Mouse (Mus musculus) MEL (cell line): Measurements from ENCODE around the gene Upk2. TPM values are rescaled to one million over a fixed set of nuclear protein-coding genes. Genes with fewer than 3 reads are reported as not detected.

ENCODE experiments used
- DNase-seq: peaks from one replicate; pipeline ENCODE4 v3.0.0; 2011; ENCODE audit warnings: low read depth, low spot score
- H3K27ac ChIP-seq: 2 replicates; pipeline ENCODE4 v1.5.1; 2012; ENCODE audit warnings: low read depth, mild to moderate bottlenecking, control low read depth, low read length, moderate library complexity; ENCODE audit not compliant: control insufficient read depth
- H3K27me3 ChIP-seq, 2 experiments: fragments of 150-350 bp in 1 of 2; sonication (generic) in 1 of 2; 2 replicates each; pipeline ENCODE4 v1.6.1; 2012; ENCODE audit warnings: low read length in 2 of 2, mild to moderate bottlenecking in 2 of 2, improper control_type of control experiment in 1 of 2, moderate library complexity in 1 of 2; ENCODE audit not compliant: insufficient read depth in 2 of 2, control insufficient read depth in 1 of 2
- H3K36me3 ChIP-seq, 2 experiments: 2 replicates each; pipeline ENCODE4 v1.6.1; 2012 to 2014; ENCODE audit warnings: low read length in 2 of 2, improper control_type of control experiment in 1 of 2, inconsistent platforms in 1 of 2, mild to moderate bottlenecking in 1 of 2; ENCODE audit not compliant: insufficient read depth in 2 of 2, control insufficient read depth in 1 of 2
- H3K4me1 ChIP-seq, 2 experiments: fragments of 150-350 bp in 1 of 2; sonication (generic) in 1 of 2; 2 replicates each; pipeline ENCODE4 v1.6.1; 2012; ENCODE audit warnings: low read length in 2 of 2, improper control_type of control experiment in 1 of 2, mild to moderate bottlenecking in 1 of 2; ENCODE audit not compliant: insufficient read depth in 2 of 2, control insufficient read depth in 1 of 2
- H3K4me3 ChIP-seq, 2 experiments: fragments of 150-350 bp in 1 of 2; sonication (generic) in 1 of 2; 2 replicates each; pipeline ENCODE4 v1.5.1; 2012; ENCODE audit warnings: low read depth in 2 of 2, low read length in 2 of 2, mild to moderate bottlenecking in 2 of 2, moderate library complexity in 2 of 2, control low read depth in 1 of 2, improper control_type of control experiment in 1 of 2; ENCODE audit not compliant: control insufficient read depth in 1 of 2, insufficient read depth in 1 of 2
- H3K79me2 ChIP-seq: 2 replicates; pipeline ENCODE4 v1.6.1; 2012; ENCODE audit warnings: mild to moderate bottlenecking, low read length, moderate library complexity; ENCODE audit not compliant: control insufficient read depth, poor library complexity, insufficient read depth
- H3K9ac ChIP-seq: 2 replicates; pipeline ENCODE4 v1.6.1; 2012; ENCODE audit warnings: low read depth, mild to moderate bottlenecking, control low read depth, low read length, moderate library complexity; ENCODE audit not compliant: control insufficient read depth, poor library complexity, severe bottlenecking
- H3K9me3 ChIP-seq: fragments of 150-350 bp; sonication (generic); replicated peaks from 2 replicates; pipeline ENCODE4 v1.6.1; 2012; ENCODE audit warnings: mild to moderate bottlenecking, low read length, improper control_type of control experiment, moderate library complexity; ENCODE audit not compliant: insufficient read depth
- BHLHE40 ChIP-seq: IDR thresholded peaks from 2 replicates; pipeline ENCODE4 v1.6.1; 2012; ENCODE audit warnings: low read depth, mild to moderate bottlenecking, inconsistent platforms, low read length, improper control_type of control experiment, borderline replicate concordance
- CHD2 ChIP-seq: IDR thresholded peaks from 2 replicates; pipeline ENCODE4 v1.6.1; 2011; ENCODE audit warnings: low read length, improper control_type of control experiment
- CTCF ChIP-seq, 3 experiments: IDR thresholded peaks in 2 of 3; conservative IDR thresholded peaks in 1 of 3; 2 replicates each; pipeline ENCODE4 v1.5.1; 2011 to 2012; ENCODE audit warnings: low read length in 3 of 3, low read depth in 2 of 3, mild to moderate bottlenecking in 2 of 3, improper control_type of control experiment in 1 of 3, inconsistent platforms in 1 of 3, mixed read lengths in 1 of 3, moderate library complexity in 1 of 3; ENCODE audit not compliant: control insufficient read depth in 1 of 3, insufficient read depth in 1 of 3, poor library complexity in 1 of 3, severe bottlenecking in 1 of 3
- E2F4 ChIP-seq: IDR thresholded peaks from 2 replicates; pipeline ENCODE4 v1.6.1; 2011; ENCODE audit warnings: low read depth, low read length, improper control_type of control experiment, borderline replicate concordance
- ETS1 ChIP-seq: IDR thresholded peaks from 2 replicates; pipeline ENCODE4 v1.6.1; 2012; ENCODE audit warnings: low read depth, mild to moderate bottlenecking, inconsistent platforms, low read length, improper control_type of control experiment, moderate library complexity
- GABPA ChIP-seq: IDR thresholded peaks from 2 replicates; pipeline ENCODE4 v1.6.1; 2012; ENCODE audit warnings: low read depth, mild to moderate bottlenecking, inconsistent platforms, low read length, improper control_type of control experiment, moderate library complexity
- GATA1 ChIP-seq: IDR thresholded peaks from 2 replicates; pipeline ENCODE4 v1.6.1; 2011; ENCODE audit warnings: low read depth, low read length, improper control_type of control experiment
- HCFC1 ChIP-seq: IDR thresholded peaks from 2 replicates; pipeline ENCODE4 v1.6.1; 2012; ENCODE audit warnings: low read depth, mild to moderate bottlenecking, inconsistent platforms, low read length, improper control_type of control experiment, moderate library complexity
- MAFK ChIP-seq: IDR thresholded peaks from 2 replicates; pipeline ENCODE4 v1.6.1; 2011; ENCODE audit warnings: low read depth, mild to moderate bottlenecking, low read length, improper control_type of control experiment, borderline replicate concordance
- MAX ChIP-seq: IDR thresholded peaks from 2 replicates; pipeline ENCODE4 v1.6.1; 2011; ENCODE audit warnings: low read length, improper control_type of control experiment
- MEF2A ChIP-seq: IDR thresholded peaks from 2 replicates; pipeline ENCODE4 v1.6.1; 2014; ENCODE audit warnings: low read depth, mild to moderate bottlenecking, inconsistent platforms, low read length, improper control_type of control experiment; ENCODE audit not compliant: poor library complexity, insufficient replicate concordance, severe bottlenecking; ENCODE audit errors: extremely low read depth
- MYB ChIP-seq: IDR thresholded peaks from 2 replicates; pipeline ENCODE4 v1.6.1; 2011; ENCODE audit warnings: mild to moderate bottlenecking, low read depth, low read length, improper control_type of control experiment
- MYC ChIP-seq: IDR thresholded peaks from 2 replicates; pipeline ENCODE4 v1.6.1; 2011; ENCODE audit warnings: low read depth, mild to moderate bottlenecking, low read length, improper control_type of control experiment, moderate library complexity
- NRF1 ChIP-seq: IDR thresholded peaks from 2 replicates; pipeline ENCODE4 v1.6.1; 2014; ENCODE audit warnings: low read depth, mild to moderate bottlenecking, inconsistent platforms, low read length, improper control_type of control experiment, moderate library complexity; ENCODE audit not compliant: poor library complexity, insufficient read depth, severe bottlenecking
- POLR2AphosphoS2 ChIP-seq: IDR thresholded peaks from 2 replicates; pipeline ENCODE4 v1.6.1; 2011; ENCODE audit warnings: low read length, improper control_type of control experiment
- POLR2AphosphoS5 ChIP-seq: IDR thresholded peaks from 2 replicates; pipeline ENCODE4 v1.6.1; 2012; ENCODE audit warnings: low read depth, borderline replicate concordance, mild to moderate bottlenecking, inconsistent platforms, low read length, moderate library complexity, mixed read lengths
- RAD21 ChIP-seq: IDR thresholded peaks from 2 replicates; pipeline ENCODE4 v1.6.1; 2011; ENCODE audit warnings: mild to moderate bottlenecking, low read depth, low read length, improper control_type of control experiment
- RCOR1 ChIP-seq: IDR thresholded peaks from 2 replicates; pipeline ENCODE4 v1.6.1; 2012; ENCODE audit warnings: low read depth, mild to moderate bottlenecking, inconsistent platforms, low read length, improper control_type of control experiment
- SIN3A ChIP-seq: IDR thresholded peaks from 2 replicates; pipeline ENCODE4 v1.6.1; 2012; ENCODE audit warnings: low read length, improper control_type of control experiment, inconsistent platforms
- SMC3 ChIP-seq: IDR thresholded peaks from 2 replicates; pipeline ENCODE4 v1.6.1; 2011; ENCODE audit warnings: low read depth, low read length, improper control_type of control experiment
- TAL1 ChIP-seq: IDR thresholded peaks from 2 replicates; pipeline ENCODE4 v1.6.1; 2012; ENCODE audit warnings: mild to moderate bottlenecking, inconsistent platforms, low read length, moderate library complexity, mixed read lengths
- TBP ChIP-seq: IDR thresholded peaks from 2 replicates; pipeline ENCODE4 v1.8.0; 2011; ENCODE audit warnings: low read depth, low read length, improper control_type of control experiment
- UBTF ChIP-seq: IDR thresholded peaks from 2 replicates; pipeline ENCODE4 v1.6.1; 2012; ENCODE audit warnings: low read depth, mild to moderate bottlenecking, inconsistent platforms, low read length, improper control_type of control experiment, moderate library complexity, borderline replicate concordance; ENCODE audit not compliant: insufficient read depth
- USF2 ChIP-seq, 2 experiments: IDR thresholded peaks; 2 replicates each; pipeline ENCODE4 v1.6.1; 2011 to 2012; ENCODE audit warnings: improper control_type of control experiment in 2 of 2, low read length in 2 of 2, borderline replicate concordance in 1 of 2, inconsistent platforms in 1 of 2, low read depth in 1 of 2, mild to moderate bottlenecking in 1 of 2; ENCODE audit not compliant: insufficient read depth in 1 of 2
- ZC3H11A ChIP-seq: IDR thresholded peaks from 2 replicates; pipeline ENCODE4 v1.6.1; 2012; ENCODE audit warnings: low read depth, mild to moderate bottlenecking, inconsistent platforms, low read length, improper control_type of control experiment
- ZKSCAN1 ChIP-seq: IDR thresholded peaks from 2 replicates; pipeline ENCODE4 v1.6.1; 2012; ENCODE audit warnings: low read depth, mild to moderate bottlenecking, inconsistent platforms, low read length, improper control_type of control experiment, moderate library complexity
- ZMIZ1 ChIP-seq: IDR thresholded peaks from 2 replicates; pipeline ENCODE4 v1.6.1; 2012; ENCODE audit warnings: low read depth, mild to moderate bottlenecking, inconsistent platforms, low read length, improper control_type of control experiment, moderate library complexity
- ZNF384 ChIP-seq: IDR thresholded peaks from 2 replicates; pipeline ENCODE4 v1.6.1; 2012; ENCODE audit warnings: low read depth, mild to moderate bottlenecking, inconsistent platforms, low read length, improper control_type of control experiment
- polyA plus RNA-seq, 2 experiments: library from polyadenylated mRNA; stranded (reverse) in 1 of 2; unstranded in 1 of 2; fragments of >175 nt in 1 of 2; fragments of >200 nt in 1 of 2; gene quantifications; 2 replicates each; pipeline versions ENCODE4 v1.2.1 to v1.2.4; 2012; ENCODE audit warnings: low replicate concordance in 2 of 2, low read depth in 1 of 2; ENCODE audit not compliant: insufficient read length in 2 of 2, insufficient read depth in 1 of 2, missing spikeins in 1 of 2
- total RNA-seq: library from RNA; depleted of rRNA; stranded (reverse); fragments of 300-350 nt; gene quantifications from 2 replicates; pipeline ENCODE4 v1.2.3, GENCODE M21; 2012

Upk2 gene
- total and polyA plus RNA-seq, 3 experiments = not detected

DNA sequence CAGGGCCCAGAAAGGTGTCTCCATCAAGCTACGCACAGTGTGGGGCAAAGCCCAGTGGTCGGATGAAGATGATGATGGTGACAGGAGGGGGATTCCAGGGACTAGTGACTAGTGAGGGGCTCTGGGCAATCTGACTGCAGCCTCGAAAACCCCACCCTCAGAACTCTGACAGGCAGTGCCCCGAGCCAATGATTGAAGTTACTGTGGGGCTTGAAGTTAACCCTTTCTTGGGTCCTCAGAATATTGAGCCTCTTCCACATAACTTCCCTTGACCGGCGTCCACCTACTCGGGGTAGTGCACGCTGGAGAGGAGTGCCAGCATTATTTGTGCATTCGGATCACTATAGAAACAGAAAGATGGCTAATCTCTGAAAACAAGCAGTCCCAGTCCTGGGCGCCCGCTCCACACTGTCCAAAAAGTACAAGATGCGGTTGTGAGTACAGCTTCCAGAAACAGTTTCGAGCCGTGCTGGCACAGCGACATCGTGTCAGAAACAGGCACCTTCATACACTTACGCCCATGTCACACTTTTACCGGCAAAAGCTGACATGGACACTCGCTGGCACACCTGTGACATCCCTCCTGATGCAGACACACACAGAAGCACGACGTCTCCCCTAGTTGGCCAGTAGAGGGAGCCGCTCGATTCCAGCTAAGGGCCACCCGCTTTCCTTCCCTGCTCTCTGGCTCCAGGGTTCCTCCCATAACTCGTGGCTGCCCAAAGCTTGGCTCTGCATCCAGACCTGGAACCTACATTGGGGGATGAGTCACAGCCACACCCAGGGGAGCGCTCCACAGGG is 25.1 kb upstream of the Upk2 start (continued):
- TF ChIP-seq MEF2A = no peak
- 0 out of 2 replicates have a peak, but pooled peaks have one; percentile 40 for TF ChIP-seq MYC
- TF ChIP-seq TAL1 = no peak
- no peak for TF ChIP-seq UBTF
- no peak for TF ChIP-seq NRF1
- TF ChIP-seq HCFC1 = peak; percentile 55; the same call in 1 of the 2 replicates
- TF ChIP-seq CTCF (IDR thresholded peaks at IDR 0.05 in 2 of 3, conservative IDR thresholded peaks at IDR 0.05 in 1 of 3; ENCODE audit: control insufficient read depth in 1 of 3, insufficient read depth in 1 of 3, low read depth in 2 of 3, low read length in 3 of 3, poor library complexity in 1 of 3, severe bottlenecking in 1 of 3) = peak; percentile 83 to 94 (median 90)
- peak; percentile 73 for TF ChIP-seq SMC3
- TF ChIP-seq POLR2AphosphoS5 = no peak
- TF ChIP-seq USF2 (IDR thresholded peaks at IDR 0.05; ENCODE audit: borderline replicate concordance in 1 of 2, insufficient read depth in 1 of 2, low read depth in 1 of 2, low read length in 2 of 2) = no peak
- no peak; the same call in 1 of the 2 replicates for TF ChIP-seq MAX
- TF ChIP-seq GABPA = no peak
- TF ChIP-seq ZKSCAN1 = no peak
- no peak for TF ChIP-seq TBP
- TF ChIP-seq RCOR1 = no peak
- peak; percentile 89 for TF ChIP-seq SIN3A

DNA sequence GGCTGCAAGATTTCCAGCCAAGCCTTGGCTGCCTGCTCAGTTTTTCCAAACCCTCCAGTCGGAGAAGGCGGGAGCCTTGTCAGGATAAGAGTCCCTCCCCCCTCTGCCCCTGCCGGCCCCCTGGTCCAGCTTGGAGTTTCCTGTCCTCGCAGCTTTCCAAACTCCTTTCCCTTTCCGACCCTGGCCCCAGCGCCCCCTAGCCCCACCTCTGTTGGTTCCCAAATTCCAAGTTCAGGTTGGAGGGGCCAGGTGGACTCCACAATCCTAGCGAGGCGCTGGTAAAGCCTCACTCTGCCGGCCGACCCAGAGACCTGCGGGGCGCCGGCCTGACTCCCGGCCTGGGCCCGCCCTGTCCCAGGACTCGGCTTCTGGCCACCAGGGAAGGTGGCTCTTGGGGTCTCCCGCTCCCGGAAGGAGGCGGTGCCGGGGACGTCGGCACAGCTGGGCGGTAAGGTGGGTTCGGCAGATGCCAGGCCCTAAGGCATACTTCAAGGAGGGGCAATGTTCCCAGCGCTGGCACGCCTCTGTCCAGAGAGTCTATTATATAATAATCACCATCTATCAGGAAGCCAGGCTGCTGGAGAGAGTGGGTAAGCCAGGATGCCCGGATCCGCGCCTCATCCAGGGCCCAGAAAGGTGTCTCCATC is 24.3 kb upstream of the Upk2 start:
- H3K36me3 ChIP-seq = no peaks in the 10 kb centered on the region
- H3K79me2 ChIP-seq = peaks cover 4% of the 10 kb centered on the region; the same call in 1 of the 2 replicates
- no peaks in the 10 kb centered on the region for H3K27me3 ChIP-seq
- H3K4me3 ChIP-seq = peak overlapping the region; percentile 66 to 88
- peak overlapping the region; percentile 28; the same call in 1 of the 2 replicates for H3K27ac ChIP-seq
- peak overlapping the region; percentile 72 for H3K9ac ChIP-seq
- no peaks in the 10 kb centered on the region for H3K9me3 ChIP-seq
- peaks cover 2 to 3% of the 10 kb centered on the region in 2 experiments; a peak in 1 of 4 replicates for H3K4me1 ChIP-seq
- peak; percentile 62 for DNase-seq
- TF ChIP-seq RAD21 = no peak
- TF ChIP-seq BHLHE40 = no peak
- TF ChIP-seq MEF2A = no peak
- TF ChIP-seq MAFK = no peak
- TF ChIP-seq SMC3 = no peak
- TF ChIP-seq CHD2 = no peak
- TF ChIP-seq MAX = no peak
- no peak for TF ChIP-seq TAL1
- no peak for TF ChIP-seq GATA1
- no peak for TF ChIP-seq ZNF384
- TF ChIP-seq NRF1 = no peak
- TF ChIP-seq MYC = no peak
- 0 out of 6 replicates have a peak, but pooled peaks of 2 of the 3 experiments have one; percentile 4 to 8 for TF ChIP-seq CTCF (IDR thresholded peaks at IDR 0.05 in 2 of 3, conservative IDR thresholded peaks at IDR 0.05 in 1 of 3; ENCODE audit: control insufficient read depth in 1 of 3, insufficient read depth in 1 of 3, low read depth in 2 of 3, low read length in 3 of 3, poor library complexity in 1 of 3, severe bottlenecking in 1 of 3)
- no peak for TF ChIP-seq TBP
- no peak for TF ChIP-seq ZC3H11A
- TF ChIP-seq HCFC1 = peak; percentile 7; the same call in 1 of the 2 replicates
- TF ChIP-seq ZMIZ1 = no peak
- no peak for TF ChIP-seq ETS1
- peak; percentile 55 for TF ChIP-seq SIN3A
- TF ChIP-seq GABPA = no peak
- no peak for TF ChIP-seq E2F4
- no peak for TF ChIP-seq MYB
- TF ChIP-seq POLR2AphosphoS2 = no peak
- 0 out of 2 replicates have a peak, but pooled peaks have one; percentile 17 for TF ChIP-seq UBTF
